Mouse (Mus musculus): Measurements from ENCODE around the gene Gm11214.

DNA sequence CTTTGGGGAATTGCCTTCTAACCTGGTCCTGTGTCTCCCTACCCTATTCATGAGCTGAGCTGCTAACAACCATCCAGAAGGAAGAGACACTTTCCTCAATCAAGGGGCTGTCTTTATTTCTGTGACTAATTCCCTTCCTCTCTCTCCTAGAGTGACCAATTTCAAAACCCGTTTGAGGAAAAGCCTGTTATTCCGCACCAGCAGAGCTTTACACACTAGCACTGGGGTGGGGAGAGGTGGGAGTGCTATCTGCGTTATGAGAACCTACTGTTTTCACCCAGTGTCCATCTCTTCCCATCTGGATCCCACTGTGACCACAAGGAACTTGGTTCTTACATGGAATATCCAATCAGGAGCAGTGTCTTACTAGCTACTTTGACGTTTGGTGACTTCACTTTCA lies 4.1 kb downstream of the Gm11214 start:
- no peak for TF ChIP-seq EP300 (IDR thresholded peaks at IDR 0.05)
- no peak for TF ChIP-seq CTCF (IDR thresholded peaks at IDR 0.05)

All from lung, postnatal 0 days (tissue).